Mouse (Mus musculus): ENCODE results near the gene Dennd4a.

- TF ChIP-seq CTCF (IDR thresholded peaks at IDR 0.05; ENCODE audit: low read depth) (0 out of 2 replicates have a peak, but pooled peaks have one; percentile 19), EP300 (IDR thresholded peaks at IDR 0.05; ENCODE audit: low read depth) (no peak)
Observed at GRCm38 (mm10) chr9:64939790-64940189, 128.7 kb downstream of the Dennd4a start.

All from liver, postnatal 0 days (tissue).